Mouse (Mus musculus) embryonic fibroblast, embryonic 13.5 days (primary cell): Measurements from ENCODE around the gene Pgls. TPM values are rescaled to one million over a fixed set of nuclear protein-coding genes. Genes with fewer than 3 reads are reported as not detected.

Source experiments
- H3K27ac ChIP-seq: 2 replicates; pipeline ENCODE4 v1.5.1; 2012; ENCODE audit warnings: low read length, control low read depth, inconsistent platforms; ENCODE audit not compliant: insufficient read depth
- H3K4me1 ChIP-seq: 2 replicates; pipeline ENCODE4 v1.6.1; 2011; ENCODE audit warnings: low read length; ENCODE audit not compliant: control insufficient read depth, insufficient read depth
- H3K4me3 ChIP-seq: 2 replicates; pipeline ENCODE4 v1.5.1; 2011; ENCODE audit warnings: mild to moderate bottlenecking, control low read depth, low read length; ENCODE audit not compliant: insufficient read depth
- CTCF ChIP-seq: IDR thresholded peaks from 2 replicates; pipeline ENCODE4 v1.5.1; 2011; ENCODE audit warnings: mild to moderate bottlenecking, control low read depth, low read length, moderate library complexity, borderline replicate concordance; ENCODE audit not compliant: insufficient read depth
- POLR2A ChIP-seq: IDR thresholded peaks from 2 replicates; pipeline ENCODE4 v1.6.1; 2011; ENCODE audit warnings: low read depth, mild to moderate bottlenecking, control low read depth, low read length, moderate library complexity
- polyA plus RNA-seq: library from polyadenylated mRNA; stranded (reverse); fragments of >200 nt; gene quantifications from 2 replicates; pipeline ENCODE4 v1.2.4, GENCODE M21; 2011; ENCODE audit warnings: low read depth; ENCODE audit not compliant: missing spikeins, insufficient read length

Pgls gene
- polyA plus RNA-seq: 86.0 and 99.4 TPM in 2 replicates

- H3K4me1 ChIP-seq: peaks cover 9% of the 10 kb centered on the region
- peak within 1 kb of the TSS; percentile 90 for H3K4me3 ChIP-seq
- TF ChIP-seq POLR2A (peak; percentile 91), CTCF (no peak)
Observed at GRCm38 (mm10) chr8:71591471-71592373, at the start of gene Pgls. TSS of gene Pgls (plus strand) at chr8:71592176.

GRCm38 (mm10) chr8:71542632-71543343 lies 49.2 kb upstream of the Pgls start, which contains the start of gene Mvb12a:
TSS of gene Mvb12a (plus strand) at chr8:71542922.
- Histone ChIP-seq H3K4me3 (peak within 1 kb of the TSS; percentile 74), H3K4me1 (peaks cover 10% of the 10 kb centered on the region), H3K27ac (no peak within 1 kb of the TSS)
- TF ChIP-seq POLR2A: peak; percentile 47
- TF ChIP-seq CTCF: no peak

More at GRCm38 (mm10) chr8:71591471-71592373, at the start of gene Pgls:
- H3K27ac ChIP-seq: peak within 1 kb of the TSS; percentile 91

GRCm38 (mm10) chr8:71543755-71544154 lies 48.2 kb upstream of the Pgls start:
- Histone ChIP-seq H3K27ac (no peak overlapping the region), H3K4me1 (peaks cover 7% of the 10 kb centered on the region; the same call in 1 of the 2 replicates), H3K4me3 (peak overlapping the region; percentile 74)
- TF ChIP-seq CTCF (no peak), POLR2A (no peak)

GRCm38 (mm10) chr8:71545053-71545452 lies 46.9 kb upstream of the Pgls start:
- Histone ChIP-seq H3K4me1 (peaks cover 7% of the 10 kb centered on the region; the same call in 1 of the 2 replicates), H3K27ac (no peak overlapping the region), H3K4me3 (no peak overlapping the region)
- TF ChIP-seq CTCF: no peak
- TF ChIP-seq POLR2A: no peak

- no peak overlapping the region for H3K4me3 ChIP-seq
- peaks cover 7% of the 10 kb centered on the region; the same call in 1 of the 2 replicates for H3K4me1 ChIP-seq
- TF ChIP-seq POLR2A: no peak
- no peak for TF ChIP-seq CTCF
- no peak overlapping the region for H3K27ac ChIP-seq
Observed at GRCm38 (mm10) chr8:71547590-71547989, 44.4 kb upstream of the Pgls start.

GRCm38 (mm10) chr8:71550754-71551153 lies 41.2 kb upstream of the Pgls start:
- Histone ChIP-seq H3K4me3 (no peak overlapping the region), H3K27ac (no peak overlapping the region), H3K4me1 (no peaks in the 10 kb centered on the region)
- TF ChIP-seq CTCF: no peak
- TF ChIP-seq POLR2A: no peak

- Histone ChIP-seq H3K27ac (no peak overlapping the region), H3K4me1 (no peaks in the 10 kb centered on the region)
Observed at GRCm38 (mm10) chr8:71552770-71553169, 39.2 kb upstream of the Pgls start.

GRCm38 (mm10) chr8:71554001-71554400 lies 38.0 kb upstream of the Pgls start:
- Histone ChIP-seq H3K27ac (no peak overlapping the region), H3K4me1 (no peaks in the 10 kb centered on the region), H3K4me3 (no peak overlapping the region)
- no peak for TF ChIP-seq CTCF
- TF ChIP-seq POLR2A: no peak

More at GRCm38 (mm10) chr8:71552770-71553169, 39.2 kb upstream of the Pgls start:
- TF ChIP-seq CTCF (no peak), POLR2A (no peak)
- no peak overlapping the region for H3K4me3 ChIP-seq

- Histone ChIP-seq H3K4me3 (no peak overlapping the region), H3K27ac (no peak overlapping the region), H3K4me1 (no peaks in the 10 kb centered on the region)
- TF ChIP-seq POLR2A: no peak
- TF ChIP-seq CTCF: no peak
Observed at GRCm38 (mm10) chr8:71554644-71555043, 37.3 kb upstream of the Pgls start.
